Comparison of ENCODE assay signal across 19 mouse cellular contexts in the genomic region with DNA sequence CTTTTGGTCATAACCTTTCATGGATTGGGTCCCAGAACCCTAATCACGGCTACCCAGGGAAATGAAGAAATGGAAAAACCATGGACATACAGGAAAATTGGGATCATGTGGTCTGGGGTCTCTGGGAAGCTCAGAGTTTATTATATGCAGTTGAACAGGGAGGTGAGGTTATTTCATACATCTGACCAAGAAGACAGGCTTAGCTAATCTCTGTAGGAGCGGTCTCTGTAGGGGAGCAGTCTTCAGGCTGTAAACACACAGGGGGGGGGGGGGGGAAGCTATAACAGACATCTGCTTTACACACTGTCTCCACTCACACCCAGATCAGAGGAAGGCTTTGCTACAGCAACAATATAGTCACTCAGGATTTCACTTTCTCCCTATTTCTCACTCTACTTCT.
DNase-seq lines count a peak whose midpoint lies in the region; ATAC-seq and TF ChIP-seq lines count a peak whose summit lies in the region.
"Had no signal": no experiment of that assay in that cellular context is flagged by ENCODE, and none has a peak within 500 bp of the region (broad histone marks: within the 10 kb centered on the region; RNA-seq: fewer than 3 reads in every experiment).

No protein-coding gene starts in this region.

- no peak for TF ChIP-seq POLR2A in kidney, adult 2 months (IDR thresholded peaks at IDR 0.05; ENCODE audit: low read depth, low read length)
- TF ChIP-seq POLR2A in limb, embryonic 14.5 days (IDR thresholded peaks at IDR 0.05; ENCODE audit: borderline replicate concordance, extremely low read depth, insufficient read depth, insufficient read length): no peak

- no peaks in the 10 kb centered on the region for H3K36me3 ChIP-seq in kidney, embryonic 15.5 days
- H3K36me3 ChIP-seq in kidney, adult 2 months (ENCODE audit: control insufficient read depth, insufficient read depth, low read length): no peaks in the 10 kb centered on the region
- no peaks in the 10 kb centered on the region for H3K36me3 ChIP-seq in midbrain, embryonic 11.5 days (ENCODE audit: control insufficient read depth, insufficient read depth, low read length)
- H3K36me3 ChIP-seq in midbrain, embryonic 13.5 days: no peaks in the 10 kb centered on the region
- no peaks in the 10 kb centered on the region for H3K36me3 ChIP-seq in limb, embryonic 14.5 days (ENCODE audit: control insufficient read depth, insufficient read depth, low read length)
- H3K36me3 ChIP-seq: embryonic facial prominence, embryonic 13.5 days; forebrain, embryonic 10.5 days; forebrain, embryonic 12.5 days had no signal

- DNase-seq in kidney, adult 2 months: no peak
- no peak for DNase-seq in midbrain, embryonic 11.5 days (ENCODE audit: low spot score, missing footprints)
- DNase-seq in limb, embryonic 14.5 days (ENCODE audit: low spot score): peak; percentile 28
- no peak for DNase-seq in cerebellum, adult 11-12 months
- no peak for DNase-seq in testis, postnatal 10 days (ENCODE audit: low spot score)
- DNase-seq: adrenal gland, adult 2 months; adrenal gland, postnatal 10 days; adrenal gland, postnatal 25 days; cerebellum, adult 11 months; cerebellum, adult 9-10 months; cerebellum, postnatal 25 days had no signal

- H3K9ac ChIP-seq in kidney, embryonic 15.5 days: no peak overlapping the region
- H3K9ac ChIP-seq in midbrain, embryonic 11.5 days (ENCODE audit: low read length): no peak overlapping the region
- no peak overlapping the region for H3K9ac ChIP-seq in midbrain, embryonic 13.5 days (replicated peaks)
- H3K9ac ChIP-seq in limb, embryonic 14.5 days (ENCODE audit: low read depth, low read length, severe bottlenecking): no peak overlapping the region
- H3K9ac ChIP-seq: embryonic facial prominence, embryonic 13.5 days; forebrain, embryonic 12.5 days had no signal

- no peak for ATAC-seq in kidney, embryonic 15.5 days (replicated peaks; ENCODE audit: low FRiP score)
- 0 out of 2 replicates have a peak, but pooled peaks have one; percentile 27 for ATAC-seq in midbrain, embryonic 11.5 days (ENCODE audit: low FRiP score)
- no peak for ATAC-seq in midbrain, embryonic 13.5 days
- peak; percentile 61 for ATAC-seq in limb, embryonic 14.5 days (ENCODE audit: low FRiP score, low read depth)
- ATAC-seq: forebrain, embryonic 14.5 days; forebrain, embryonic 16.5 days had no signal

- H3K4me2 ChIP-seq in kidney, embryonic 15.5 days: no peak overlapping the region
- no peak overlapping the region for H3K4me2 ChIP-seq in midbrain, embryonic 11.5 days
- no peak overlapping the region for H3K4me2 ChIP-seq in midbrain, embryonic 13.5 days (replicated peaks)
- H3K4me2 ChIP-seq in limb, embryonic 14.5 days (replicated peaks; ENCODE audit: low read depth, low read length, severe bottlenecking): no peak overlapping the region
- H3K4me2 ChIP-seq: embryonic facial prominence, embryonic 13.5 days; forebrain, embryonic 12.5 days had no signal

- no peak overlapping the region for H3K4me3 ChIP-seq in kidney, embryonic 15.5 days (replicated peaks)
- no peak overlapping the region for H3K4me3 ChIP-seq in kidney, adult 2 months (ENCODE audit: insufficient read depth, low read depth, low read length)
- H3K4me3 ChIP-seq in midbrain, embryonic 11.5 days (ENCODE audit: low read depth, low read length): no peak overlapping the region
- no peak overlapping the region for H3K4me3 ChIP-seq in midbrain, embryonic 13.5 days (replicated peaks)
- H3K4me3 ChIP-seq in limb, embryonic 14.5 days (replicated peaks; ENCODE audit: low read length): no peak overlapping the region
- H3K4me3 ChIP-seq: embryonic facial prominence, embryonic 13.5 days; erythroblast, embryonic 14.5 days; forebrain, embryonic 10.5 days; forebrain, embryonic 12.5 days had no signal

- peak overlapping the region; percentile 9; the same call in 1 of the 2 replicates for H3K27ac ChIP-seq in kidney, embryonic 15.5 days
- no peak overlapping the region for H3K27ac ChIP-seq in kidney, adult 2 months (ENCODE audit: insufficient read depth, low read depth, low read length)
- no peak overlapping the region for H3K27ac ChIP-seq in midbrain, embryonic 11.5 days (ENCODE audit: low read depth, low read length)
- no peak overlapping the region for H3K27ac ChIP-seq in midbrain, embryonic 13.5 days
- H3K27ac ChIP-seq in limb, embryonic 14.5 days (replicated peaks; ENCODE audit: low read depth, low read length): no peak overlapping the region
- H3K27ac ChIP-seq: embryonic facial prominence, embryonic 13.5 days; forebrain, embryonic 10.5 days; forebrain, embryonic 12.5 days had no signal

- no peaks in the 10 kb centered on the region for H3K9me3 ChIP-seq in kidney, embryonic 15.5 days (replicated peaks)
- H3K9me3 ChIP-seq in midbrain, embryonic 11.5 days (ENCODE audit: control insufficient read depth, low read length): no peaks in the 10 kb centered on the region
- H3K9me3 ChIP-seq in midbrain, embryonic 13.5 days: no peaks in the 10 kb centered on the region
- no peaks in the 10 kb centered on the region for H3K9me3 ChIP-seq in limb, embryonic 14.5 days (ENCODE audit: control insufficient read depth, low read length)
- H3K9me3 ChIP-seq: embryonic facial prominence, embryonic 13.5 days; forebrain, embryonic 10.5 days; forebrain, embryonic 12.5 days had no signal

- no peak for TF ChIP-seq CTCF in kidney, adult 2 months (conservative IDR thresholded peaks at IDR 0.05; ENCODE audit: insufficient read depth, insufficient read length, low read depth, low read length)

- no peaks in the 10 kb centered on the region for H3K27me3 ChIP-seq in kidney, embryonic 15.5 days
- no peaks in the 10 kb centered on the region for H3K27me3 ChIP-seq in kidney, adult 2 months (replicated peaks; ENCODE audit: control insufficient read depth, insufficient read depth, low read length)
- H3K27me3 ChIP-seq in midbrain, embryonic 11.5 days (ENCODE audit: control insufficient read depth, insufficient read depth, low read length): no peaks in the 10 kb centered on the region
- H3K27me3 ChIP-seq in midbrain, embryonic 13.5 days: no peaks in the 10 kb centered on the region
- no peaks in the 10 kb centered on the region for H3K27me3 ChIP-seq in limb, embryonic 14.5 days (ENCODE audit: control insufficient read depth, insufficient read depth, low read length)
- H3K27me3 ChIP-seq: embryonic facial prominence, embryonic 13.5 days; forebrain, embryonic 12.5 days had no signal

- H3K4me1 ChIP-seq in kidney, embryonic 15.5 days: 0 out of 2 replicates have a peak, but pooled peaks cover 3% of the 10 kb centered on the region
- H3K4me1 ChIP-seq in kidney, adult 2 months (ENCODE audit: control insufficient read depth, insufficient read depth, low read length): no peaks in the 10 kb centered on the region
- H3K4me1 ChIP-seq in midbrain, embryonic 11.5 days (ENCODE audit: control insufficient read depth, insufficient read depth, low read length): no peaks in the 10 kb centered on the region
- 0 out of 2 replicates have a peak, but pooled peaks cover 2% of the 10 kb centered on the region for H3K4me1 ChIP-seq in midbrain, embryonic 13.5 days (replicated peaks)
- H3K4me1 ChIP-seq in limb, embryonic 14.5 days (ENCODE audit: control insufficient read depth, insufficient read depth, low read length): peaks cover 7% of the 10 kb centered on the region; the same call in 1 of the 2 replicates

- 75% methylated on average over 2 of the region's 2 CpGs for WGBS in kidney, embryonic 15.5 days
- 67% methylated on average over 2 of the region's 2 CpGs for WGBS in kidney, adult 2 months
- WGBS in midbrain, embryonic 11.5 days: 90% methylated on average over 2 of the region's 2 CpGs
- WGBS in midbrain, embryonic 13.5 days: 78% methylated on average over 2 of the region's 2 CpGs
- WGBS in limb, embryonic 14.5 days: 72% methylated on average over 2 of the region's 2 CpGs

Comparison
In these comparisons a context has a peak if more than half of its experiments do, and no peak if none do; other contexts are left out.
1. ATAC-seq: peak in midbrain, embryonic 11.5 days (single experiment) and limb, embryonic 14.5 days (single experiment); none in kidney, embryonic 15.5 days (single experiment) and midbrain, embryonic 13.5 days (single experiment).